Mouse (Mus musculus): ENCODE measurements at regions not wholly inside any gene's neighbourhood (a gene's known extent, or its start where the extent isn't known, plus 50 kb on each side); places are given as distances from the start of the nearest gene placed in this dataset.

DNA sequence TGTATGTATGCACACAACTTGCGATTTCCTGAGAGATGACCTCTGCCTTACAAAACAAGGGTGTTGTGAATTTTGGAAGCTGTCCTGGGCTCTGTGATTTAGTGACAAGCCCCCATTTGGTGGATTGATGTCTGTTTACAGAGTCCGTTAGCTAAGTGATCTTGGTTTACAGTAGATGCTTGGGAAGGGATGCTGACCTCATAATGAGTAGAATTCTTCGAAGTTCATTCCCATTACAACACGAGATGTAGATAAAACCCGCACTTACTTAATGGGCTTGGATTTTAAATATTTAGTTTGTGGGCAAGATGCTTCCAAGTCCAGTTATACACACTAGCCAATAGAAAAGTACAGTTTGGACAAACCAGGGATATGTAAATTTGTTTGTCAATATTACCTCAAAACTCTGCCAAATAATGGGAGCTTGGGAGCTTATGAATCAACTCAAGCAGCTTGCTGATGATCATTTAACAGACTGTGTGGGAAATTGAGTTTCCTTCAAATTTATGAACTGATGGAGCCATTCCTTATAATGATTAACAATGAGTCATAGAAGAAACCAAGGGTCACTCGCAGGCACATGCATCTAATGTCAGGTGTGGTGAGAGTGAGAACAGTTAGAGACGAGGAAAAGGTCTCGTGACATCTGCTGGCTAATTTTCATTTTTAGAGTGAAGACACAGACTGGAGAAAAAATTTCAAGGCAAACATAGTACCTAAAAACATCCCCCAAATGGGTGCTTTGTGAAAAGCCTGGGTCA, 187.4 kb upstream of the Gm15217 start:
- in situ Hi-C loops (cut with MboI; ENCODE audit: unreplicated experiment in 2 of 2) = no loop called here

DNA sequence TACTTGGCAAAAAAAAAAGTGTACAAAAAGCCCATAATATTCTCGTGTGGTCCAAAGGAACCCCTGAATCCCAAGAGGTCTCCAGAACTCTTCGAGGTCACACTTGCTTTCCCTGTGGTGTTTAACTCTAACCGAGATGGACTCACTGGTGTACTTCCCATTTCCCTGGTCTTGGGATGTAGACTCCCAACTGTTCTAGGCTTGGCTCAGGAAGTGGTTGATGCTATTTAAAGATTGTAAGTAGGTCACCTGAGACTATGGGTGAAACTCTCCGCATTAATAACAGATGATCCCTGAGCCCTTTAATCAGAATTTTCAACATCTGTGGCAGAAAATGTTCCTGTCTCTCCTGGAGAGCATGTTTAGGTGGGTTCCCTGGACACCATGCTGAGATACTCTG, 185.6 kb upstream of the Gm15217 start:
- in situ Hi-C loops (cut with MboI; ENCODE audit: unreplicated experiment in 2 of 2) = no loop called here

DNA sequence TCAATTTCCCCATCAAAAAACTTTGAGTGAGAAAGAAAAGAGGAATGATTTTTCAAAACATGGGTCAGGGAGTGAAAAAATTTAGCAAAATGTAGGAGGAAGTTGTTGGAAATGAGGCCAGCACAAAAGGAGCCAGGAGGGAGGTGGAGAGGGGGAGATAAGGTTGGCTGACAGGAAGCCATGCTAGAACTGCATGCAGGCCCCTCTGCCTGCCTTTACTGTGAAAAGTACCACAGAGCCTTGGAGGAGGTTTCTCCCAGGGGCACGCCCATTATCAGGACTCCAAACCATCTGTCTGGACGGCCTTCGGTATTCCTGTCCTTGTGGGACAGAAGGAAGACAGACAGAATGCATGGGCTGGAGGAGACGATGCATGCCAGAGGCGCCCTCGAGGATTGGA, 183.3 kb upstream of the Gm15217 start:
- in situ Hi-C loops (cut with MboI; ENCODE audit: unreplicated experiment in 2 of 2) = no loop called here

DNA sequence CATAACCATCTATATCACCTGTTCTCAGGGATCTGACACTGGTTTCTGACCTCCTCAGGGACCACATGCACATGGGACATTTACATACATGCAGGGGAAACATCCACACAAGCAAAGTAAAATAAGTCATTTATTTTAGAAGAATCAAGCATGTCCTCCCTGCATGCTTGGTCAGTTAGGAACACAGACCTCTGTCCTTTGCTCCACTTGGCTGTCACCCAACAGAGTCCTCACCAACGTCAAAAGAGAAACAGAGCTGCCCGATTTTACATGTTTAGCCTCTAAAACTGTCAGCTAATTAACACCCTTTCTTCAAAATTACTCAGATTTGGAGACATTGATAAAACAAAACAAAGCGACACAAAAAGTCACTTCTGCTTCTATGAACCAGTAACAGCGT, 176.4 kb upstream of the Gm15217 start:
- in situ Hi-C loops (cut with MboI; ENCODE audit: unreplicated experiment in 2 of 2) = no loop called here

DNA sequence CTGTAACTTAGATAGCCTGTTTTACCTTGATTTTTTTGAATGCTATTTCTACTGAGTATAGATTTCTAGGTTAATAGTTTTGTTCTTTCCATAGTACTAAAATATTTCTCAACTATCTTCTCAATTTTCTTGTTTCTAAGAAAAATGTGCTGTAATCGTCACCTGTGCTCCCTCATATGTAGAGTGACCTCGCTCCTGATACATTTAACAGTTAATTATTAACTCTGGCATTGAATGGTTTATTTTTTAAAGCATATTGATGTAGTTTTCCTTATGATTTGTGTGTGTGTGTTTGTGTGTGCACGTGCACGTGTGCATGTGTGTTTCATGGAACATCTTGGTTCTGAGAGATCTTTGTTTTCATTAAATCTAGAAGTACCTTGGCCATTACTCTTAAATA, 158.7 kb upstream of the Gm15217 start:
- in situ Hi-C loops (cut with MboI; ENCODE audit: unreplicated experiment in 2 of 2) = no loop called here

DNA sequence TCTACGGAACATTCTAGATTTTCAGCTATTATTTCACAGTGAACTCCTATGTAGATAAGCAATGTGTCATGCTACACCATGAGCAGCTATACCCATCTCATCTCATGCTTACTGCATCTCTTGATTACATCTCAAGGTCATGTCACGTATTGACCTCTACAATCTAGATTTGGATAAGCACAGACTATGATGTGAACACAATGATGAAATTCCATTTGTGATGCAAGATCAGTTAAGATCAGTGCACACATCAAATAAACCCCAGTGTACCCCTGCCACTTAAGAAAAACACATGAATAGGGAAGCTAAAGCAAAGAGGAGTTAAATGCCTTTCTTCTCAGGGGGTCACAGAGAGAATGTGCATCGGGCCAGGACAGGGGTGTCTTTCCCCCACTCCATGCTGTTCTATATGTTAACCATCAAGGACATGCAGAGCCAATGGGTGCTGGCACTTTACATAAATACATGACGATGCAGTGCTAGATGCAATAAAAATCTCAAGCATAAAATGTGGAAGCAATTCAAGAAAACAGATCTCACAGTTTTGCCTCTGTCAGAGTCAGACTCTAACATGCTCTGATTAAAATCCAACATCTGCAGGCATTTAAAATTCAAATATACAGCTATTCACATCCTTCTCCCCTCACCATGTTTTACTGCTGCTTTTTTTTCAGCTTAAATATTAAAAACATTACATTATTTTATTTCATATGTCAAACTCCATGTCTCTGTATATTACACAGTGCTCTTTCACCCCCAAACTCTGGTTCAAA, 157.1 kb upstream of the Gm15217 start:
- in situ Hi-C loops (cut with MboI; ENCODE audit: unreplicated experiment in 2 of 2) = no loop called here

DNA sequence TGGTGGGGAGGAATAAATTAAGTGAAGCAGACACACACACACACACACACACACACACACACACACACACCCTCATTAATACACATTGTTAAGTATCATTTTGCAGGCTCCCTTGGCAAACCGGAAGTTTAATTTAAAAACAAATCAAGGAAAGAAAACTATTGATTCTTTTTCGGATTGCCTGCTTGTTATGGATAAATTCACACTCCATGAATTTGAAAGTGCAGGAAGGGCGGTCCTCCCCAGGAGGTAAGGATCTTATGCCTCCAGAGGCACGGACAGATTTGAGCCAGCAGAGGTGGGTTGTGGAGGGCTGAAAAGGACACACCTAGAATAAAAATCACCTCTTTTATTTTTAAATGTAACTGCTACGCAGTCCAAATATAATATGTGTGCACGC, 156.2 kb upstream of the Gm15217 start:
- in situ Hi-C loops (cut with MboI; ENCODE audit: unreplicated experiment in 2 of 2) = no loop called here

DNA sequence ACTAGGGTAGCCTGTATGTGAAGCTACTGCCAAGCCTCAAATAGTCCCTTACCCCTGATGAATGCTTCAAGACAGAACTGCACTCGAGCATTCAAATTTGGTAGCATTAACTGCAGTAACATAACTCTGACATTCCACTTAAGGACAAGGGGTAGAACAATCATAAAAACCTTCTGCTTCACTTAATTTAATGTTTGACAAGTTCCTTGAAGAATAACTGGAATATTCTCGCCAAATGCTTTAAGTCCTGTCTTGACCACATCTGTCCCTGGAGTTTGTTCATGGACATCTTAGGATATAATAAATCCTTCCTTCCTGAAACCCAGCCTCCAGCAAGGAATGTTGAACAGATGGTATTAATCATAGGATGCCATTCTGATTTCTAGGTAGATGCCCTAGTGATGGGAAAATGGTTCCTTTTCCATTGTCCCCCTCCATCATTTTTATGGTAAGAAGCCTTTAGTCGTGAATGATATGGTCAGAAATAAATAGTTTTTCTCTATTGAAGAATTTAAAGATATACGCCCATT, 154.7 kb upstream of the Gm15217 start:
- in situ Hi-C loops (cut with MboI; ENCODE audit: unreplicated experiment in 2 of 2) = no loop called here

DNA sequence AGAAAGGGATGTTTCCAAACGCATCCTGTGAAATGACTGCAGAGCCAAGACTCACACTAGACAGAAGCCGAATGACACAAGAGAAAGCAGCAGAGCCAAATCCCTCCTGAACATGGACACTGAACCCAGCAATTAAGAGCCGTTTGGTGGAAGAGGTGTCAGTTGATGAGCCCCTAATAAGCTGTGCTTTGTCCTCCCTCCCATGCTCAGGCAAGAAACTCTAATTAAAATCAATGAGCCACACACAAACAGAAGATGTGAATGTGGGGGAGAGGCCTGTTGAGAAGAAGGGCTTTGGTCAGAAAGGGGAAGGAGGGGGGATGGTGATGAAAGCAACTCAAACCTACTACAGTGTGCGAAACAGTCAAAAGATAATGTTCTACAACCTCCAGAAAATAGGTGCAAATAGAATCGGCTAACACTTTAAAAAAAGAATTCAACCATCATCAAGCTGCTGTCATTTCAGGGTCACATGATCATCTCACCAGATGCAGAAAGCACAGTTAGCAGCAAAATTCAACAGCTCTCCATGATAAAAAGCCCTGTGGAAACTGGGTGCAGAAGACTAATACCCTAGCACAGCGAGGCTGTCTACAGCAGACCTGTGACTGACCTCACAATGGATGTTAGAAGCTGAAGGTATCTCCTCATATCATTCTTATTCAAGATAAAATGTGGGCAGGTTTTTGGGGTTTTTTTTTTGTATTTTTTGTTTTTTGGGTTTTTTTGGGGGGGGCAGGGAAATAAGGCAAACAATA, 153.2 kb upstream of the Gm15217 start:
- in situ Hi-C loops (cut with MboI; ENCODE audit: unreplicated experiment in 2 of 2) = no loop called here

DNA sequence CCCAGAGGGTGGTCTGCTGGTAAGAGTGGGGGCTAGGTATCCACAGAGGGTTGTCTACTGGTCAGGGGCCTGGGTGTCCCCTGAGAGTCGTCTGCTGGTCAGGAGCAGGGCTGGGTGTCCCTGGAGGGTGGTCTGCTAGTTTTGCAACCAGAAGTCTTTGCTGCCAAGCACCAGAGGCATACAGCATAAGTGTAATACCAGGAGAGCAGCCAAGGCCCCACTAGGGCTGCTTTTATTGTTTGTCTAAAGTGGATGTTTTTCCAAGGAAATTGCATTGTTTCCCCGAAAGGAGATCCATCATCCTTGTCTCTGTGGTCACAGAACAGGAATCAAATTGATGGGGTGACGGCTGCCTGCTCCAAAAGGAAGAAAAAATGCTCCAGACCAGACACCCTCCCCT, 145.2 kb upstream of the Gm15217 start:
- in situ Hi-C loops (cut with MboI; ENCODE audit: unreplicated experiment in 2 of 2) = no loop called here

DNA sequence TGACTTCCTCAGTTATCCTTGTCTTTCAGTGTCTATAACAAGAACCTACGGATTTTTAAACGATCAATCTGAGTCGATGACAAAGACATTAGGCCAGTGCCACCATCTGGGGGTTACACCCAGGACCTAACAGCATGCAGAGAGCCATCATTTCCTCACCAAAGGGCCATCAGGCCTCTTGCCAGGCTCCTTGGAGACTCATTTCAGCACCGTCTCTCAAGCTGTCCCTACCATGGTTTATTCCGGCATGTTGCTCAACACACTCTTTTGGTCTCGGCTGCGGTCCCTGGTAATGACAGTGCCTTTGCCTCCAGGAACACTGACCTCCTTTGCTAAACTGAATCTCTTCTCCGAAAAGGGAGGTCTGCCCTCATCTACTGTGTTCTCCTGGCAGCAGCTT, 144.4 kb upstream of the Gm15217 start:
- in situ Hi-C loops (cut with MboI; ENCODE audit: unreplicated experiment in 2 of 2) = no loop called here

DNA sequence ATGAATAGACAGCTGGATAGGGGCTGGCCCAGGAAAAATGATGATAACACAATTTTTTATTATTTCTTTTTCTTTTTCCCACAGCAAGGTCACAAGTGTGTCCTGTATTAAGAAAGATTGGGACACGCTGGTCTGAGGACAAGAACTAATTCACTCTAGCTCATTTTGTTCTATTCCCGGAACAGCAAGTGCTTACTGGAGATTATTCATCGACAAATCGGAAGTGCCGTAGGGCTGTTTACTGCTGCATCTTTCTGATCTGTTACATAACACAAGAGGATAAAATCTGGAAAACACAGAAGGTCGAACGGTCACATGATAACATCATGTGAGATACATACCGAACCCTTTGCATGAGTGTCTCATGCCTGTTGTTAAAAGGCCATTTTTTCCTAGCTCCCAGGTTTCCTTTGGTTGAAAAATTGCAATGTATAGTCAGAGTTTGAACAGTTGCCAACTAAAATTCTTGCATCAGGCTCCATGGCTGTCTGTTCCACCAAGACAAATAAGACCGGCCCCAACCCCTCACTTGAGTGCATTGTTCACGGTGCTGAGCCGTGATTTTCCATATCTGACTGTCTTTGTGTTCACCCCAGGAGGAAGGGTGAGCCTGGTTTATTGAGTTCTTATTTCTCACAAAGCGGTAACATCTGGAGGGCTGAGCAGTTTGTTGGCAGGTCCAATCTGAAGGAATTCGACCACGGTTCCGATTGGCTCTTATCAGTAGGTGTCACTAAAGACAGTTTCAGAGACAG, 139.0 kb upstream of the Gm15217 start:
- in situ Hi-C loops (cut with MboI; ENCODE audit: unreplicated experiment in 2 of 2) = no loop called here

DNA sequence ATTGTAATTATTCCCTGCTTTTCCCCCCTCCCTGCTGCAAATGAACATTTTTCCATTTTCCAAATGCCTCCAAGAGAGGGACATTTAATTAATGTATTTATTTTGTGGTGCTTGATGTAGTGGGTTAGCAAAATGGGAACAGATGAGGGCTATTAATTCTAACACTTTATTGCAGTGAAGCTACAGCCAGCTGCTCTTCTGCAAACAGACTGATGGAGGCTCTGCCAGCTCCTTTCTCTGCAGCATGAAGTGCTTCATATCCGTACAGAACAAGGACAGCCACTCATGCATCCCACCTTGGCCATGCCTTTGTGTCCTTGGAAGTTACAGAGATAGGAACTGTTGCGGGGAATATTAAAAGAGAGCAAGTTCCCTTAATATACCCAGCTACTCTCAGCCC, 138.3 kb upstream of the Gm15217 start:
- in situ Hi-C loops (cut with MboI; ENCODE audit: unreplicated experiment in 2 of 2) = no loop called here

DNA sequence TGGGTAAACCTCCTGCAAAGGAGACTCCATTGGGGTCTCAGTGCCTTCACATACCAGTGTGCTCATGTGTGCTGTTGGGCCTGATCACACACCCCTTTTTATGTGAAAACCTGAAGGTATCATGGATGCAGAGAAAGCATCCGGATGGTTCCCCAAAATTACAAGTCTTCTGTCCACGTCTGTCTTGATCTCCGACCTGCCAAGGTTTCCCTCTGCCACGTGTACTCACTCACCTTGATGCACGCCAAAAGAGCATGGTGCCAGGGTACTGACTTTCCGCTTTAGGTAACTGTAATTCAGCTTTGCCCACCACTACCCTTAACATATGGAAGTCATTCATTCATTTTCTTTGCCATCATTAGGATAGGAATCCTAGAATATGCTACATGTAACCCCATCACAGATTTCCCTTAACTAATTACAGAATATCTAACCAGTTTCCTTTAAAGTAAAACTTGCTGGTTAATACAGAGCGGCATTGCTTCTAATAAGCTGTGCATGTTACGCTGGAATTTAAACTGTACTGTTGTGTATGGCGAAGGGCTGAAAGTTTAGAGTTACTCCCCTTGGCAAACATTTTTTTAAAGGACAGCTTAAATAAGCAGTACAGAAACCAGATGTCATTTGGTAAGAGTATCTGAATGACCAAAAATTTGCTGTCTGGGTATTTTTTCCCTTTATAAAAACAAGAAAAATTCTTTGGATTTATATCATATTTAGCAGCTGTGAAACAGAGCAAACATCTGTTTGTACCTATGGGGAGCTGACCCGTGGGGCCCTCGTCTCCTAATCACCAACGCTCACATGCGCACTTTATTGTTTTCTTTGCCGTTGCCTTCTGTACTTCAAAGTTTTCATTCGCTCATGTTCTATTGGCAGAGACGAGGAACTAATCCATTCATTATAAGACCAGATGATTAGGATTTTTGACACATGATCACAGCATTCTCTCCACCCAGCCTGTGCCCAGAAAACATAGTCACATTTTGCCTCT, 131.4 kb upstream of the Gm15217 start:
- in situ Hi-C loops (cut with MboI; ENCODE audit: unreplicated experiment in 2 of 2) = no loop called here

DNA sequence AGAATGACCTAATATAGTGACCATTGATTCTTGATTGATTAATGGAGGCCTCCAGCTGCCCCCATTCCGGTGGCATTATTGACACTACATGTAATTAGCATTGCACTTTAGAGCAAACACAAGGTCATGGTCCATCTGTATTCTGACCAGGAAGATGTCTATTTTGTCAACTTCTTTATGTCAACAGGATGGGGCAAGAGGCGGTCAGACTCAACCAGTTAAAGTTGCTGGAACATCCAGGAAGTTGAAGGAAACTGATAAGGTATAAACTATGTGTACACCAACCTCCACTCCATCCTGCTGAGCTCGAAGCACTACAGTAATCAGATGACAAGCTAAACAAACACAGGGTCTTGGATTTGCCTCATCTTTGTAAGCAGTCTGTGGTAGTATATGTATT, 130.1 kb upstream of the Gm15217 start:
- in situ Hi-C loops (cut with MboI; ENCODE audit: unreplicated experiment in 2 of 2) = no loop called here

DNA sequence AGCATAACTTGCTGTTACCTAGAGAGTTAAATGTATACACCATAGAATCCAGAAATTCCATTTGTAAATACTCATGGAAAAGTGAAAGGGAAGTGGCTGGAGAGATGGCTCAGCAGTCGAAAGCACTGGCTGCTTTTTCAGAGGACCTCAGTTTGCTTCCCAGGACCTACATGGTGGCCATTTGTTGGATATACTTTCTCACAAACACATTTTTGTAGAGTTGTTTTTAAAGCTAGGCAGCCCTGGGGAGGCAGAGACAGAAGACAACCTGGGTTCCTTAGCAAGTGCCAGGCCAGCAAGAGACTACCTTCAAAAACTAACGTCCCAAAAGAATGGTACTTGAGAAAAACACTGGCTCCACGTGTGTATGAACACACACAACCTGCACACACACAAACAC, 124.0 kb upstream of the Gm15217 start:
- in situ Hi-C loops (cut with MboI; ENCODE audit: unreplicated experiment in 2 of 2) = no loop called here

DNA sequence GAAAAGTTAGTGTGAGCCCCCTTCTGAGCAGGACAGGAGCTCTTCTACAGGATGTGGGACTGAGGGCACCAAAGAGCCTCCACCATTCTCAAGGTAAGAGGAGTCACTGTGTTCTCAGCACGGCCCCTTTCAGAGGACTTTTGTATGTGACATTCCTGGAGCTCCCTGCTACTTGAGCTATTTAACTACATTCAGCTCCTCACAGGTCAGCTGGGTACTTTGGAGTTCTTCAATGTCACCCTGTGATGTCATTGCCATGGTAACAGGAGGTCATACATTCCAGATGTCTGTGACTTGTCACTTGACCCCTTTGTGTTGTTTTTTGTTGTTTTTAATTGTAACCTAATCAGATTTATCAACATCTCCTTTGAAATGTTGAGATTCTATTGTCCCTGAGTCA, 122.9 kb upstream of the Gm15217 start:
- in situ Hi-C loops (cut with MboI; ENCODE audit: unreplicated experiment in 2 of 2) = no loop called here

DNA sequence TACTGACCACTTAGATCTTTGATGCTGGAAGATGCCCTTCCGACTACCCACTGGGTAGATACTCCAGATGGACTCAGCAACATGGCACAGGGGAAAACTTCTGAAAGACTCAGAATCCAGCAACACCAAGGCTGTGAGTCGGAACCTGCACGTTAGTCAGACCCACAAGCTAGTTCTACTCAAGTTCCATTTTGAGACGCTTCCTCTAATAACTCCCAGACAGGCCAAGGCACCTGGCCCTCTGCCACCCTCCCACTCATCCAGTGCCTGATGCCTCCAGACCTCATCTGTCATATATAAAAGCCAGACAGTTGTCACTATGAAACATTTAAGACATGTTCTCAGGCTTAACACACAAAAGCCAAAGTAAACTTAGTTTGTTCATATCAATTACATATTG, 121.9 kb upstream of the Gm15217 start:
- in situ Hi-C loops (cut with MboI; ENCODE audit: unreplicated experiment in 2 of 2) = no loop called here

DNA sequence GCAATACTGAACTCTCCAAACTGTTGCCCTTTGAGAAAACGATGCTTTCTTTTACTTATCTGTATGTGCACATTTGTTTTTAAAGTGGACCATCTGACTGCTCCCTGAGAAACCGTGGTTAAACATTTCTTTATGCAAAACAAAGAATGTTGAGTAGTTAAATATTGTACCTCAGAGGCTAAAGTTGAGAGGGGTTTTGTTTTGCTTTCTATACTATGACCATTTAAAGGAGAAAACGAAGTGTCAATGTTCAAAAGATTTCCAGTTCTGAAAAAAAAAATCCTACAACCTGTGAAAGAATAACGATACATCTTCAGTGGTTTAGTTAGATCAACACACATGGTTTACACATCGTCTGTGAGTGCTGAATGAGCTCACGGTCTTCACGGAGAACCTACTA, 120.7 kb upstream of the Gm15217 start:
- in situ Hi-C loops (cut with MboI; ENCODE audit: unreplicated experiment in 2 of 2) = no loop called here
